Mouse (Mus musculus) ES-Bruce4 (cell line): ENCODE data around the gene Fyn. TPM values are rescaled to one million over a fixed set of nuclear protein-coding genes. Genes with fewer than 3 reads are reported as not detected.

Experiments
- H3K27ac ChIP-seq: 2 replicates; pipeline ENCODE4 v1.5.1; 2012; ENCODE audit warnings: low read length, inconsistent platforms; ENCODE audit not compliant: insufficient read depth
- H3K27me3 ChIP-seq: 2 replicates; pipeline ENCODE4 v1.6.1; 2012; ENCODE audit warnings: mild to moderate bottlenecking, low read length, inconsistent platforms; ENCODE audit not compliant: control insufficient read depth, poor library complexity, insufficient read depth, severe bottlenecking
- H3K36me3 ChIP-seq: 2 replicates; pipeline ENCODE4 v1.6.1; 2012; ENCODE audit warnings: inconsistent platforms, mild to moderate bottlenecking, low read length, moderate library complexity; ENCODE audit not compliant: control insufficient read depth, poor library complexity, insufficient read depth, severe bottlenecking
- H3K4me1 ChIP-seq: one replicate; pipeline ENCODE4 v1.8.1; 2011; ENCODE audit warnings: low read length; ENCODE audit not compliant: control insufficient read depth, insufficient read depth
- H3K4me3 ChIP-seq: 2 replicates; pipeline ENCODE4 v1.5.1; 2011; ENCODE audit warnings: low read depth, mild to moderate bottlenecking, low read length
- H3K9ac ChIP-seq: 2 replicates; pipeline ENCODE4 v1.6.1; 2012; ENCODE audit warnings: low read depth, mild to moderate bottlenecking, inconsistent platforms; ENCODE audit not compliant: poor library complexity, severe bottlenecking
- H3K9me3 ChIP-seq: replicated peaks from 2 replicates; pipeline ENCODE4 v1.6.1; 2012; ENCODE audit warnings: mild to moderate bottlenecking, low read length, inconsistent platforms; ENCODE audit not compliant: control insufficient read depth, poor library complexity, insufficient read depth, severe bottlenecking
- CTCF ChIP-seq: IDR thresholded peaks from one replicate; pipeline ENCODE4 v1.8.1; 2011; ENCODE audit warnings: low read depth, low read length
- EP300 ChIP-seq: IDR thresholded peaks from 2 replicates; pipeline ENCODE4 v1.6.1; 2011; ENCODE audit warnings: low read depth, low read length; ENCODE audit not compliant: insufficient read depth
- POLR2A ChIP-seq: IDR thresholded peaks from one replicate; pipeline ENCODE4 v1.8.1; 2011; ENCODE audit warnings: low read length; ENCODE audit not compliant: insufficient read depth
- polyA plus RNA-seq: library from polyadenylated mRNA; stranded (reverse); fragments of >200 nt; gene quantifications from 2 replicates; pipeline ENCODE4 v1.2.4, GENCODE M21; 2011; ENCODE audit warnings: low read depth; ENCODE audit not compliant: missing spikeins, insufficient read depth, insufficient read length

Fyn gene
- polyA plus RNA-seq, 1 experiment, result 19.1 TPM

- Histone ChIP-seq H3K4me1 (no peaks in the 10 kb centered on the region), H3K27ac (no peak overlapping the region), H3K36me3 (no peaks in the 10 kb centered on the region), H3K27me3 (no peaks in the 10 kb centered on the region), H3K4me3 (no peak overlapping the region), H3K9me3 (no peaks in the 10 kb centered on the region), H3K9ac (no peak overlapping the region)
- TF ChIP-seq CTCF (no peak), EP300 (no peak), POLR2A (no peak)
Measured at GRCm38 (mm10) chr10:39461909-39462308, 93.3 kb downstream of the Fyn start.

GRCm38 (mm10) chr10:39462711-39463110 lies 94.1 kb downstream of the Fyn start:
- no peak overlapping the region for H3K4me3 ChIP-seq
- no peak overlapping the region for H3K27ac ChIP-seq
- no peak for TF ChIP-seq CTCF
- no peak for TF ChIP-seq POLR2A
- no peak for TF ChIP-seq EP300
- no peaks in the 10 kb centered on the region for H3K36me3 ChIP-seq
- no peaks in the 10 kb centered on the region for H3K4me1 ChIP-seq
- no peak overlapping the region for H3K9ac ChIP-seq
- H3K27me3 ChIP-seq, result no peaks in the 10 kb centered on the region
- H3K9me3 ChIP-seq, result no peaks in the 10 kb centered on the region

- H3K27me3 ChIP-seq, result no peaks in the 10 kb centered on the region
Measured at GRCm38 (mm10) chr10:39464383-39464782, 95.7 kb downstream of the Fyn start.

GRCm38 (mm10) chr10:39467317-39467716 lies 98.7 kb downstream of the Fyn start:
- Histone ChIP-seq H3K4me1 (no peaks in the 10 kb centered on the region), H3K27ac (no peak overlapping the region), H3K9ac (no peak overlapping the region), H3K9me3 (no peaks in the 10 kb centered on the region), H3K4me3 (no peak overlapping the region), H3K27me3 (no peaks in the 10 kb centered on the region), H3K36me3 (no peaks in the 10 kb centered on the region)
- TF ChIP-seq EP300 (no peak), POLR2A (no peak), CTCF (no peak)

More at GRCm38 (mm10) chr10:39464383-39464782, 95.7 kb downstream of the Fyn start:
- Histone ChIP-seq H3K27ac (no peak overlapping the region), H3K4me1 (no peaks in the 10 kb centered on the region), H3K36me3 (no peaks in the 10 kb centered on the region), H3K9ac (no peak overlapping the region), H3K4me3 (no peak overlapping the region), H3K9me3 (no peaks in the 10 kb centered on the region)
- TF ChIP-seq CTCF, result no peak
- no peak for TF ChIP-seq POLR2A
- TF ChIP-seq EP300, result no peak

- Histone ChIP-seq H3K27ac (no peak overlapping the region), H3K9me3 (no peaks in the 10 kb centered on the region), H3K36me3 (no peaks in the 10 kb centered on the region), H3K4me1 (no peaks in the 10 kb centered on the region), H3K9ac (no peak overlapping the region), H3K4me3 (no peak overlapping the region), H3K27me3 (no peaks in the 10 kb centered on the region)
- TF ChIP-seq EP300 (no peak), POLR2A (no peak), CTCF (no peak)
Measured at GRCm38 (mm10) chr10:39467821-39468220, 99.2 kb downstream of the Fyn start.

GRCm38 (mm10) chr10:39468576-39468975 lies 99.9 kb downstream of the Fyn start:
- H3K4me1 ChIP-seq, result no peaks in the 10 kb centered on the region
- no peak overlapping the region for H3K4me3 ChIP-seq
- no peak overlapping the region for H3K9ac ChIP-seq
- no peaks in the 10 kb centered on the region for H3K27me3 ChIP-seq
- H3K9me3 ChIP-seq, result no peaks in the 10 kb centered on the region
- TF ChIP-seq CTCF (no peak), EP300 (no peak), POLR2A (no peak)
- no peak overlapping the region for H3K27ac ChIP-seq
- H3K36me3 ChIP-seq, result no peaks in the 10 kb centered on the region
